In the genomic region with DNA sequence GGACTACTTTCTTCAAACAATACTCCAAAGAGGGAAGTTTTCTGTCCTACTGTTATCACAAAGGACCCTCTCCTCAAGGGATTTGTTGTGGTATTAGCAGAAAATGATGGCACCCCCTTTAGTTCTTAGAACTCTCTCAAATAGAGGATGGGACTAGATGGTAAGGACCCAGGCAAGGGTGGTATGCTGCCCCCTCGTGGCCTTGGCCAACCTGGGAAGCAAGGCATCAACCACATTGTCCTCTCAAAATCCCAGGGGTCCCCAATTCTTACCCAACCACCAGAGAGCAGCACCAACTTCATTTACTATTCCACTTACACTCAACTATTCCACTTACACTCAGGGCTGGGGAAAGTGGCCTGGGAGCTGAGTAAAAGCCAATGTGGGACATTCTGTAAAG, we compare ENCODE assay signal across 8 mouse cellular contexts. TPM values are rescaled to one million over a fixed set of nuclear protein-coding genes. Genes with fewer than 3 reads are reported as not detected.
DNase-seq lines count a peak whose midpoint lies in the region; ATAC-seq and TF ChIP-seq lines count a peak whose summit lies in the region.

No protein-coding gene starts in this region.

- peaks cover 38% of the 10 kb centered on the region for H3K36me3 ChIP-seq in hindbrain, embryonic 10.5 days
- peaks cover 35% of the 10 kb centered on the region for H3K36me3 ChIP-seq in hindbrain, embryonic 12.5 days

- H3K4me1 ChIP-seq in hindbrain, embryonic 10.5 days (replicated peaks) = no peaks in the 10 kb centered on the region
- H3K4me1 ChIP-seq in hindbrain, embryonic 12.5 days = no peaks in the 10 kb centered on the region

- 2% methylated on average over 1 of the region's 1 CpGs for WGBS in hindbrain, embryonic 10.5 days
- WGBS in hindbrain, embryonic 12.5 days = 0% methylated on average over 1 of the region's 1 CpGs

- DNase-seq in hindbrain, embryonic 10.5 days (ENCODE audit: low spot score) = peak; percentile 72
- DNase-seq in brain, embryonic 14.5 days (ENCODE audit: low read depth) = peak; percentile 68
- peak; percentile 19 for DNase-seq in fibroblast of lung, adult 2 months (ENCODE audit: low read depth)
- peak; percentile 87 for DNase-seq in heart, postnatal 4 days
- DNase-seq in layer of hippocampus, adult 8-10 months (ENCODE audit: low spot score in 2 of 2) = peak; percentile 50 to 74
- DNase-seq in lung, postnatal 25 days (ENCODE audit: low spot score) = peak; percentile 55
- peak; percentile 40 to 77 for DNase-seq in spleen, postnatal 10 days (ENCODE audit: low spot score in 2 of 2)

- H3K27ac ChIP-seq in hindbrain, embryonic 10.5 days = no peak overlapping the region
- no peak overlapping the region for H3K27ac ChIP-seq in hindbrain, embryonic 12.5 days

- H3K9me3 ChIP-seq in hindbrain, embryonic 10.5 days = no peaks in the 10 kb centered on the region
- no peaks in the 10 kb centered on the region for H3K9me3 ChIP-seq in hindbrain, embryonic 12.5 days (replicated peaks)

- H3K9ac ChIP-seq in hindbrain, embryonic 12.5 days = no peak overlapping the region

- TF ChIP-seq POLR2A in brain, embryonic 14.5 days (IDR thresholded peaks at IDR 0.05; ENCODE audit: borderline replicate concordance, extremely low read depth, insufficient read depth, insufficient read length, poor library complexity, severe bottlenecking) = no peak

- TF ChIP-seq CTCF in brain, embryonic 14.5 days (IDR thresholded peaks at IDR 0.05; ENCODE audit: borderline replicate concordance, extremely low read depth, insufficient read depth, insufficient read length) = peak; percentile 78

- no peak overlapping the region for H3K4me2 ChIP-seq in hindbrain, embryonic 12.5 days (replicated peaks)

- no peak for ATAC-seq in hindbrain, embryonic 12.5 days (ENCODE audit: low FRiP score)

- no peak overlapping the region for H3K4me3 ChIP-seq in hindbrain, embryonic 10.5 days
- no peak overlapping the region for H3K4me3 ChIP-seq in hindbrain, embryonic 12.5 days

- H3K27me3 ChIP-seq in hindbrain, embryonic 10.5 days (ENCODE audit: insufficient read depth, poor library complexity, severe bottlenecking) = peaks cover 23% of the 10 kb centered on the region
- H3K27me3 ChIP-seq in hindbrain, embryonic 12.5 days = peaks cover 5% of the 10 kb centered on the region

RNA-seq across cellular contexts. Expression of a gene that starts 6.9 kb away (rescaled TPM):
- 3.9 and 4.6 TPM in 2 replicates for polyA plus RNA-seq in hindbrain, embryonic 10.5 days (2016; fragmentation: Nextera tagmentation; extraction: Ambion mirVana)
- 5.0 and 5.7 TPM in 2 replicates for polyA plus RNA-seq in hindbrain, embryonic 12.5 days (2016; fragmentation: Nextera tagmentation; extraction: Ambion mirVana)
- 10.9 and 11.8 TPM in 2 replicates for polyA plus RNA-seq in brain, embryonic 14.5 days (2012; rRNA removed)
- total RNA-seq in heart, postnatal 4 days (2021) = 1 to 10 TPM; 2.7 to 2.9 TPM
- 1 to 10 TPM; 3.8 to 4.8 (median 4.3) TPM for total RNA-seq in layer of hippocampus, adult 8-10 months (2022)

Comparison
In these comparisons a context has a peak if more than half of its experiments do, and no peak if none do; other contexts are left out.
1. DNase-seq: peak in every context shown above with its lines; median percentile 87 in heart, postnatal 4 days; 72 in hindbrain, embryonic 10.5 days; 68 in brain, embryonic 14.5 days; 62 in layer of hippocampus, adult 8-10 months; 58 in spleen, postnatal 10 days; 55 in lung, postnatal 25 days; 19 in fibroblast of lung, adult 2 months.